Mouse (Mus musculus) MEL (cell line): ENCODE measurements at regions not wholly inside any gene's neighbourhood (a gene's known extent, or its start where the extent isn't known, plus 50 kb on each side); places are given as distances from the start of the nearest gene placed in this dataset.

Experiments
- DNase-seq: peaks from one replicate; pipeline ENCODE4 v3.0.0; 2011; ENCODE audit warnings: low read depth, low spot score
- H3K27ac ChIP-seq: 2 replicates; pipeline ENCODE4 v1.5.1; 2012; ENCODE audit warnings: low read depth, mild to moderate bottlenecking, control low read depth, low read length, moderate library complexity; ENCODE audit not compliant: control insufficient read depth
- H3K27me3 ChIP-seq, 2 experiments: fragments of 150-350 bp in 1 of 2; sonication (generic) in 1 of 2; 2 replicates each; pipeline ENCODE4 v1.6.1; 2012; ENCODE audit warnings: low read length in 2 of 2, mild to moderate bottlenecking in 2 of 2, improper control_type of control experiment in 1 of 2, moderate library complexity in 1 of 2; ENCODE audit not compliant: insufficient read depth in 2 of 2, control insufficient read depth in 1 of 2
- H3K36me3 ChIP-seq, 2 experiments: 2 replicates each; pipeline ENCODE4 v1.6.1; 2012 to 2014; ENCODE audit warnings: low read length in 2 of 2, improper control_type of control experiment in 1 of 2, inconsistent platforms in 1 of 2, mild to moderate bottlenecking in 1 of 2; ENCODE audit not compliant: insufficient read depth in 2 of 2, control insufficient read depth in 1 of 2
- H3K4me1 ChIP-seq, 2 experiments: fragments of 150-350 bp in 1 of 2; sonication (generic) in 1 of 2; 2 replicates each; pipeline ENCODE4 v1.6.1; 2012; ENCODE audit warnings: low read length in 2 of 2, improper control_type of control experiment in 1 of 2, mild to moderate bottlenecking in 1 of 2; ENCODE audit not compliant: insufficient read depth in 2 of 2, control insufficient read depth in 1 of 2
- H3K4me3 ChIP-seq, 2 experiments: fragments of 150-350 bp in 1 of 2; sonication (generic) in 1 of 2; 2 replicates each; pipeline ENCODE4 v1.5.1; 2012; ENCODE audit warnings: low read depth in 2 of 2, low read length in 2 of 2, mild to moderate bottlenecking in 2 of 2, moderate library complexity in 2 of 2, control low read depth in 1 of 2, improper control_type of control experiment in 1 of 2; ENCODE audit not compliant: control insufficient read depth in 1 of 2, insufficient read depth in 1 of 2
- H3K79me2 ChIP-seq: 2 replicates; pipeline ENCODE4 v1.6.1; 2012; ENCODE audit warnings: mild to moderate bottlenecking, low read length, moderate library complexity; ENCODE audit not compliant: control insufficient read depth, poor library complexity, insufficient read depth
- H3K9ac ChIP-seq: 2 replicates; pipeline ENCODE4 v1.6.1; 2012; ENCODE audit warnings: low read depth, mild to moderate bottlenecking, control low read depth, low read length, moderate library complexity; ENCODE audit not compliant: control insufficient read depth, poor library complexity, severe bottlenecking
- H3K9me3 ChIP-seq: fragments of 150-350 bp; sonication (generic); replicated peaks from 2 replicates; pipeline ENCODE4 v1.6.1; 2012; ENCODE audit warnings: mild to moderate bottlenecking, low read length, improper control_type of control experiment, moderate library complexity; ENCODE audit not compliant: insufficient read depth
- BHLHE40 ChIP-seq: IDR thresholded peaks from 2 replicates; pipeline ENCODE4 v1.6.1; 2012; ENCODE audit warnings: low read depth, mild to moderate bottlenecking, inconsistent platforms, low read length, improper control_type of control experiment, borderline replicate concordance
- CHD1 ChIP-seq: IDR thresholded peaks from 2 replicates; pipeline ENCODE4 v1.6.1; 2012; ENCODE audit warnings: low read depth, mild to moderate bottlenecking, inconsistent platforms, low read length, improper control_type of control experiment
- CHD2 ChIP-seq: IDR thresholded peaks from 2 replicates; pipeline ENCODE4 v1.6.1; 2011; ENCODE audit warnings: low read length, improper control_type of control experiment
- E2F4 ChIP-seq: IDR thresholded peaks from 2 replicates; pipeline ENCODE4 v1.6.1; 2011; ENCODE audit warnings: low read depth, low read length, improper control_type of control experiment, borderline replicate concordance
- EP300 ChIP-seq, 2 experiments: IDR thresholded peaks; 2 replicates each; pipeline ENCODE4 v1.6.1; 2011; ENCODE audit warnings: improper control_type of control experiment in 2 of 2, low read length in 2 of 2, low read depth in 1 of 2, mild to moderate bottlenecking in 1 of 2
- GABPA ChIP-seq: IDR thresholded peaks from 2 replicates; pipeline ENCODE4 v1.6.1; 2012; ENCODE audit warnings: low read depth, mild to moderate bottlenecking, inconsistent platforms, low read length, improper control_type of control experiment, moderate library complexity
- GATA1 ChIP-seq: IDR thresholded peaks from 2 replicates; pipeline ENCODE4 v1.6.1; 2011; ENCODE audit warnings: low read depth, low read length, improper control_type of control experiment
- MAX ChIP-seq: IDR thresholded peaks from 2 replicates; pipeline ENCODE4 v1.6.1; 2011; ENCODE audit warnings: low read length, improper control_type of control experiment
- MXI1 ChIP-seq: IDR thresholded peaks from 2 replicates; pipeline ENCODE4 v1.6.1; 2011; ENCODE audit warnings: mild to moderate bottlenecking, low read depth, low read length, improper control_type of control experiment
- MYB ChIP-seq: IDR thresholded peaks from 2 replicates; pipeline ENCODE4 v1.6.1; 2011; ENCODE audit warnings: mild to moderate bottlenecking, low read depth, low read length, improper control_type of control experiment
- NRF1 ChIP-seq: IDR thresholded peaks from 2 replicates; pipeline ENCODE4 v1.6.1; 2014; ENCODE audit warnings: low read depth, mild to moderate bottlenecking, inconsistent platforms, low read length, improper control_type of control experiment, moderate library complexity; ENCODE audit not compliant: poor library complexity, insufficient read depth, severe bottlenecking
- TAL1 ChIP-seq: IDR thresholded peaks from 2 replicates; pipeline ENCODE4 v1.6.1; 2012; ENCODE audit warnings: mild to moderate bottlenecking, inconsistent platforms, low read length, moderate library complexity, mixed read lengths
- TBP ChIP-seq: IDR thresholded peaks from 2 replicates; pipeline ENCODE4 v1.8.0; 2011; ENCODE audit warnings: low read depth, low read length, improper control_type of control experiment
- UBTF ChIP-seq: IDR thresholded peaks from 2 replicates; pipeline ENCODE4 v1.6.1; 2012; ENCODE audit warnings: low read depth, mild to moderate bottlenecking, inconsistent platforms, low read length, improper control_type of control experiment, moderate library complexity, borderline replicate concordance; ENCODE audit not compliant: insufficient read depth
- USF2 ChIP-seq, 2 experiments: IDR thresholded peaks; 2 replicates each; pipeline ENCODE4 v1.6.1; 2011 to 2012; ENCODE audit warnings: improper control_type of control experiment in 2 of 2, low read length in 2 of 2, borderline replicate concordance in 1 of 2, inconsistent platforms in 1 of 2, low read depth in 1 of 2, mild to moderate bottlenecking in 1 of 2; ENCODE audit not compliant: insufficient read depth in 1 of 2
- ZC3H11A ChIP-seq: IDR thresholded peaks from 2 replicates; pipeline ENCODE4 v1.6.1; 2012; ENCODE audit warnings: low read depth, mild to moderate bottlenecking, inconsistent platforms, low read length, improper control_type of control experiment
- ZKSCAN1 ChIP-seq: IDR thresholded peaks from 2 replicates; pipeline ENCODE4 v1.6.1; 2012; ENCODE audit warnings: low read depth, mild to moderate bottlenecking, inconsistent platforms, low read length, improper control_type of control experiment, moderate library complexity
- ZMIZ1 ChIP-seq: IDR thresholded peaks from 2 replicates; pipeline ENCODE4 v1.6.1; 2012; ENCODE audit warnings: low read depth, mild to moderate bottlenecking, inconsistent platforms, low read length, improper control_type of control experiment, moderate library complexity
- ZNF384 ChIP-seq: IDR thresholded peaks from 2 replicates; pipeline ENCODE4 v1.6.1; 2012; ENCODE audit warnings: low read depth, mild to moderate bottlenecking, inconsistent platforms, low read length, improper control_type of control experiment

DNA sequence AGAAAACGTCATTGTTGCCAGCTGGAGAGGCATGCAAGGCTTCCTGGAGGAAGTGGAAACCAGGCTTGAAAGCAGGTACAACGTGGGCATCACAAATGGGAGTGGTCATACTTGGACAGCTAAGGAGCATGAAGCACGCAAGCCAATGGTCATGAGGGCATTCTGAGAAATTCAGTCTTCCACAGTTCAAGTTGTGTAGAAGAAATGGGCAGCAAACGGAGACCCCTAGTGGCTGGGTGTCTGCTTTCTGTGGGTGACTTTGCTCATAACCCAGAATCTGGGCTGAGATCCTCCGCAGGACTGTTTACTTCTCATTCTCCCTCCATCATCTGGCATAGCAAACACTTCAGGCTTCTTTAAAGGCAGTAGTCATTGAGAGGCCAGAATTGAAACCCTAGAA is 655.7 kb upstream of the Cdh11 start:
- TF ChIP-seq EP300 (IDR thresholded peaks at IDR 0.05; ENCODE audit: low read depth in 1 of 2, low read length in 2 of 2) (no peak), TBP (no peak), CHD2 (no peak), MXI1 (no peak), ZKSCAN1 (no peak), GATA1 (no peak), UBTF (no peak)
- Histone ChIP-seq H3K27ac (no peak overlapping the region), H3K4me1 (no peaks in the 10 kb centered on the region), H3K9me3 (no peaks in the 10 kb centered on the region), H3K79me2 (no peaks in the 10 kb centered on the region), H3K4me3 (no peak overlapping the region), H3K36me3 (no peaks in the 10 kb centered on the region), H3K27me3 (no peaks in the 10 kb centered on the region), H3K9ac (no peak overlapping the region)
- DNase-seq: no peak

DNA sequence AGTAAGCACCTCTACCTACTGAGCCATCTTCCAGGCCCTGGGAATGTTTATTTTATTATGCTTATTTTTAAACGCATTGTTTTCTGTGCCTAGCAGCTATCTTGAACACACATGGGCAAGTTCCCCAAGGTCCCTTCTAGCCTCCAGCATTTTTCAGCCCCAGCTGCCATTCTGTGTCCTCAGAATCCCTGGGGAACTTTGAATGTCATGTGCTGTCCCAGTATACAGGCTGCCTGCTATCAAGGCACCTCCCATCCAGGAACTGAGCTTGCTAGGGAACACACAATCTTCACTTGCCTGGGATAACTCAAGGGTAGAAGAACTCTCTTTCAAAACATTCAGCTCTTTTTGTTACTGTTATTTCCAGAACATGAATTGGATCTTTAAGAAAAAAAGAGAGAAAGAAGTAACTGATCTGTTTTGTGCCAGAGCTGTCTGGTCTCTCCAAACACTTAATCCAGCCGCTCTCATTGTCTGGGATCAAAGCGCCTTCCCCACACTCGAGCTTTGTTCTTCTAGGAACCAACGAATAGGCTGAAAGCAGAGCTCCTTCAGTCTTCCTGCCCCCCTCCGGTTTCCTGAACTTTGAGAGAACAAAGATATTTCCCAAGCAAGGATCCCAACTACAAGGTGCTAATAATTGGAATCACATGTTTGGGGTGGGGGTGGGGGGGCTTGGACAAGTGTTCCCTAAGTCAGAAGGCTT is 657.1 kb upstream of the Cdh11 start:
- no peaks in the 10 kb centered on the region for H3K79me2 ChIP-seq
- H3K4me1 ChIP-seq: no peaks in the 10 kb centered on the region
- no peak overlapping the region for H3K4me3 ChIP-seq
- no peak overlapping the region for H3K9ac ChIP-seq
- H3K27me3 ChIP-seq: no peaks in the 10 kb centered on the region
- TF ChIP-seq GABPA (no peak), E2F4 (no peak), CHD1 (no peak), UBTF (no peak), TAL1 (no peak), ZNF384 (no peak), MAX (no peak), MYB (no peak), USF2 (IDR thresholded peaks at IDR 0.05; ENCODE audit: borderline replicate concordance in 1 of 2, insufficient read depth in 1 of 2, low read depth in 1 of 2, low read length in 2 of 2) (no peak), NRF1 (no peak), ZC3H11A (no peak), BHLHE40 (no peak), ZMIZ1 (no peak), TBP (no peak)
- no peaks in the 10 kb centered on the region for H3K36me3 ChIP-seq
- H3K27ac ChIP-seq: no peak overlapping the region
- no peak for DNase-seq
- no peaks in the 10 kb centered on the region for H3K9me3 ChIP-seq
